Mouse (Mus musculus) olfactory bulb, adult 2 months (tissue): ENCODE data around the gene Pex7.

Source experiments
- CTCF ChIP-seq: fragments of 200-500 bp; IDR thresholded peaks from 2 replicates; pipeline ENCODE4 v1.5.1; 2012; ENCODE audit warnings: low read depth, mild to moderate bottlenecking, low read length, moderate library complexity; ENCODE audit not compliant: insufficient read depth
- POLR2A ChIP-seq: fragments of 200-500 bp; IDR thresholded peaks from 2 replicates; pipeline ENCODE4 v1.6.1; 2012; ENCODE audit warnings: mild to moderate bottlenecking, low read depth, low read length, moderate library complexity; ENCODE audit not compliant: insufficient read depth

DNA sequence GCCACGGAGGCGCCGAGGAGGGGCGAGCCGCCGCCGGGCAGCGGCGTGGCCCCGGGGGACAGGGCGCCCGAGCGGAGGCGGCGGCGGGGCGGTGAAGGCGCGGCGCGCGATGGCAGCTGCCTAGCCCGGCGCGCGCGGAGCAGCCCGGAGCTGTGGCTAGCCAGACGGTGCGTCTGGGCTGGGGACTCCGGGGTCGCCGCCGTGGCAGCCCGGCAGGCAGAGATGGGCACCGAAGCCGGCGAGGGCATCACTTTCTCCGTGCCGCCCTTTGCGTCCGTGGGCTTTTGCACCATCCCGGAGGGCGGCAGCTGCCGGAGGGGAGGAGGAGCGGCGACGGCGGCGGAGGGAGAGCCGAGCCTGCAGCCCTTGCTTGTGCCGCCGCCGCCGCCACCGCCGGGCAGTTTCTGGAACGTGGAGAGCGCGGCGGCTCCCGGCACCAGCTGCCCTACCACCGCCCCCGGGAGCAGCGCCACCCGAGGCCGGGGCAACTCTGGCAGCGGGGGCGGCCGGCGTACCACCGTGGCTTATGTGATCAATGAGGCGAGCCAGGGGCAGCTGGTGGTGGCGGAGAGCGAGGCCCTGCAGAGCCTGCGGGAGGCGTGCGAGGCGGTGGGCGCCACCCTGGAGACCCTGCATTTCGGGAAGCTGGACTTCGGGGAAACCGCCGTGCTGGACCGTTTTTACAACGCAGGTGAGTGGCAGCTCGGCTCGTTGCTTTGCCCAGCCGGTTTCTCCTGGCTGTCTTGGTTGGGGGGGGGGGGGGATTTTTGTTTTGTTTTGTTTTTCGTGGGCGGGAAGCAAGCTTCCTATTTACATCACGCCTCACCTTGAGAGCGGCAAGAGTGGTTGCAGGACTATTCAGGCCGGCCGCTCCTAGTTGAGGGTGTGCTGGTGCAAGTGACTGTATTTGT, 27.1 kb upstream of the Pex7 start, which contains the start of gene Map3k5:
- TF ChIP-seq POLR2A (no peak), CTCF (no peak)
